Mouse (Mus musculus): ENCODE results near the gene Ptk7. TPM values are rescaled to one million over a fixed set of nuclear protein-coding genes. Genes with fewer than 3 reads are reported as not detected.

The Ptk7 gene
- polyA plus RNA-seq, 1 experiment from 2014 or later, result 26.9 TPM

DNA sequence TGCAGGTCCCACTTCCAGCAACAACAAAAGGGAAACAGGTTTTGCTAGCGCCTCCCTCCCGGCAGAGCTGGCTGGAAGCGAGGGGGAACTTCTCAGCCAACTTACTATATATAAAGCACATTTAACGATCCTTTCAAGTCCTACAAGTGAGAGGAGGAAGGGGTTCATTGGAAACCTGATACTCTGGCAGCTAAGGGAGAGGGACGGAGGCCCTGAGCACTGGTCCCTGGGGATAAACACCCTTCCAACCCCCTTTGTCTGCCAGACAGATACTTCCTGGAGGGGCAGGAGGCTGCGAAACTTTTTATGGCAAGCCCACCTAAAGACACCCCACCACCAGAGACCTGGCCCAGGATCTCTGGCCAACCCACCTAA, 10.9 kb downstream of the Ptk7 start:
- Histone ChIP-seq H3K4me1 (ENCODE audit: control insufficient read depth, insufficient read depth, low read length) (peaks cover 29% of the 10 kb centered on the region), H3K27me3 (ENCODE audit: control insufficient read depth, insufficient read depth, low read depth, low read length) (no peaks in the 10 kb centered on the region), H3K27ac (ENCODE audit: low read length) (peak overlapping the region; percentile 66), H3K4me3 (ENCODE audit: low read depth, low read length) (no peak overlapping the region), H3K9me3 (replicated peaks; ENCODE audit: control insufficient read depth, low read length, poor library complexity, severe bottlenecking) (no peaks in the 10 kb centered on the region), H3K4me2 (ENCODE audit: low read length) (peak overlapping the region; percentile 27; the same call in 1 of the 2 replicates), H3K9ac (ENCODE audit: low read depth, low read length) (peak overlapping the region; percentile 49; the same call in 1 of the 2 replicates), H3K36me3 (ENCODE audit: control insufficient read depth, insufficient read depth, low read length) (no peaks in the 10 kb centered on the region)
- ATAC-seq, result no peak
- 13% methylated on average over 6 of the region's 6 CpGs for WGBS

- Histone ChIP-seq H3K4me2 (ENCODE audit: low read length) (no peak overlapping the region), H3K36me3 (ENCODE audit: control insufficient read depth, insufficient read depth, low read length) (no peaks in the 10 kb centered on the region), H3K9ac (ENCODE audit: low read depth, low read length) (no peak overlapping the region), H3K27ac (ENCODE audit: low read length) (no peak overlapping the region), H3K9me3 (replicated peaks; ENCODE audit: control insufficient read depth, low read length, poor library complexity, severe bottlenecking) (no peaks in the 10 kb centered on the region), H3K4me3 (ENCODE audit: low read depth, low read length) (no peak overlapping the region), H3K27me3 (ENCODE audit: control insufficient read depth, insufficient read depth, low read depth, low read length) (no peaks in the 10 kb centered on the region), H3K4me1 (ENCODE audit: control insufficient read depth, insufficient read depth, low read length) (peaks cover 32% of the 10 kb centered on the region)
- 72% methylated on average over 12 of the region's 12 CpGs for WGBS
- ATAC-seq, result no peak
Measured at GRCm38 (mm10) chr17:46617799-46618198, 11.5 kb downstream of the Ptk7 start.

GRCm38 (mm10) chr17:46613229-46613628, 16.1 kb downstream of the Ptk7 start:
- Histone ChIP-seq H3K9me3 (replicated peaks; ENCODE audit: control insufficient read depth, low read length, poor library complexity, severe bottlenecking) (no peaks in the 10 kb centered on the region), H3K36me3 (ENCODE audit: control insufficient read depth, insufficient read depth, low read length) (no peaks in the 10 kb centered on the region), H3K4me2 (ENCODE audit: low read length) (no peak overlapping the region), H3K4me1 (ENCODE audit: control insufficient read depth, insufficient read depth, low read length) (peaks cover 12% of the 10 kb centered on the region), H3K4me3 (ENCODE audit: low read depth, low read length) (no peak overlapping the region), H3K9ac (ENCODE audit: low read depth, low read length) (no peak overlapping the region), H3K27ac (ENCODE audit: low read length) (no peak overlapping the region), H3K27me3 (ENCODE audit: control insufficient read depth, insufficient read depth, low read depth, low read length) (no peaks in the 10 kb centered on the region)
- WGBS, result 68% methylated on average over 3 of the region's 3 CpGs
- ATAC-seq, result no peak

GRCm38 (mm10) chr17:46612820-46613219, 16.5 kb downstream of the Ptk7 start:
- H3K27me3 ChIP-seq (ENCODE audit: control insufficient read depth, insufficient read depth, low read depth, low read length), result no peaks in the 10 kb centered on the region
- H3K27ac ChIP-seq (ENCODE audit: low read length), result no peak overlapping the region
- no peak overlapping the region for H3K4me2 ChIP-seq (ENCODE audit: low read length)
- H3K9ac ChIP-seq (ENCODE audit: low read depth, low read length), result 0 out of 2 replicates have a peak overlapping the region, but pooled peaks have one; percentile 10
- H3K36me3 ChIP-seq (ENCODE audit: control insufficient read depth, insufficient read depth, low read length), result no peaks in the 10 kb centered on the region
- H3K9me3 ChIP-seq (replicated peaks; ENCODE audit: control insufficient read depth, low read length, poor library complexity, severe bottlenecking), result no peaks in the 10 kb centered on the region
- ATAC-seq, result no peak
- 41% methylated on average over 4 of the region's 4 CpGs for WGBS
- H3K4me1 ChIP-seq (ENCODE audit: control insufficient read depth, insufficient read depth, low read length), result peaks cover 8% of the 10 kb centered on the region; the same call in 1 of the 2 replicates
- H3K4me3 ChIP-seq (ENCODE audit: low read depth, low read length), result no peak overlapping the region

- Histone ChIP-seq H3K9me3 (replicated peaks; ENCODE audit: control insufficient read depth, low read length, poor library complexity, severe bottlenecking) (no peaks in the 10 kb centered on the region), H3K4me1 (ENCODE audit: control insufficient read depth, insufficient read depth, low read length) (peaks cover 8% of the 10 kb centered on the region; the same call in 1 of the 2 replicates), H3K4me2 (ENCODE audit: low read length) (no peak overlapping the region), H3K27me3 (ENCODE audit: control insufficient read depth, insufficient read depth, low read depth, low read length) (no peaks in the 10 kb centered on the region), H3K36me3 (ENCODE audit: control insufficient read depth, insufficient read depth, low read length) (no peaks in the 10 kb centered on the region), H3K27ac (ENCODE audit: low read length) (no peak overlapping the region), H3K9ac (ENCODE audit: low read depth, low read length) (no peak overlapping the region), H3K4me3 (ENCODE audit: low read depth, low read length) (no peak overlapping the region)
- ATAC-seq, result no peak
- WGBS, result 61% methylated on average over 2 of the region's 2 CpGs
Measured at GRCm38 (mm10) chr17:46612189-46612588, 17.1 kb downstream of the Ptk7 start.

- no peak for ATAC-seq
Measured at GRCm38 (mm10) chr17:46611316-46611715, 18.0 kb downstream of the Ptk7 start.

GRCm38 (mm10) chr17:46609721-46610514, 19.4 kb downstream of the Ptk7 start:
- no peak for ATAC-seq
- H3K27ac ChIP-seq (ENCODE audit: low read length), result no peak overlapping the region
- no peak overlapping the region for H3K4me3 ChIP-seq (ENCODE audit: low read depth, low read length)
- no peak overlapping the region for H3K4me2 ChIP-seq (ENCODE audit: low read length)
- H3K4me1 ChIP-seq (ENCODE audit: control insufficient read depth, insufficient read depth, low read length), result peaks cover 14% of the 10 kb centered on the region; the same call in 1 of the 2 replicates
- H3K36me3 ChIP-seq (ENCODE audit: control insufficient read depth, insufficient read depth, low read length), result no peaks in the 10 kb centered on the region
- H3K9me3 ChIP-seq (replicated peaks; ENCODE audit: control insufficient read depth, low read length, poor library complexity, severe bottlenecking), result no peaks in the 10 kb centered on the region
- H3K9ac ChIP-seq (ENCODE audit: low read depth, low read length), result no peak overlapping the region
- 69% methylated on average over 15 of the region's 15 CpGs for WGBS
- no peaks in the 10 kb centered on the region for H3K27me3 ChIP-seq (ENCODE audit: control insufficient read depth, insufficient read depth, low read depth, low read length)

More at GRCm38 (mm10) chr17:46611316-46611715, 18.0 kb downstream of the Ptk7 start:
- WGBS, result 95% methylated on average over 6 of the region's 6 CpGs
- Histone ChIP-seq H3K4me2 (ENCODE audit: low read length) (no peak overlapping the region), H3K27ac (ENCODE audit: low read length) (no peak overlapping the region), H3K9me3 (replicated peaks; ENCODE audit: control insufficient read depth, low read length, poor library complexity, severe bottlenecking) (no peaks in the 10 kb centered on the region), H3K27me3 (ENCODE audit: control insufficient read depth, insufficient read depth, low read depth, low read length) (no peaks in the 10 kb centered on the region), H3K4me1 (ENCODE audit: control insufficient read depth, insufficient read depth, low read length) (peaks cover 5% of the 10 kb centered on the region; the same call in 1 of the 2 replicates), H3K9ac (ENCODE audit: low read depth, low read length) (no peak overlapping the region), H3K36me3 (ENCODE audit: control insufficient read depth, insufficient read depth, low read length) (no peaks in the 10 kb centered on the region), H3K4me3 (ENCODE audit: low read depth, low read length) (no peak overlapping the region)

DNA sequence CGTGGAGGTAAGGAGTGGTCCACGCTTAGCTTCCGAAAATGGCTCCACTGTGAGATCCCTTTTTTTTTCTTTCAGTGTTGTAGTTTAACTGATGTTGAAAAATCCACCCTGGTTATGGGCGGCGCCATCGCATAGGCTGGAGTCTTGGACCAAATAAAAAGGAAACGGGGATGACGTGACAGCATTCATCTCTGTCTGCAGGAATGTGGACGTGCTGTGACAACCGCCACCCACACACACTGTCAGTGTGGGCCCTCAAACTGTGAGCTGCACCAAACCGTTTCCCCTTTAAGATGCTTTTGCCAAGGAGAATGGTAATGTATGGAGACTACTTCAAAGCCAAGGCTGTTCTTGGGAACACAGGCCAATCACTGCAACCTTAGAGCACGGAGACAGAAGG, 23.3 kb downstream of the Ptk7 start:
- no peak for ATAC-seq
- H3K4me2 ChIP-seq (ENCODE audit: low read length), result no peak overlapping the region
- H3K36me3 ChIP-seq (ENCODE audit: control insufficient read depth, insufficient read depth, low read length), result no peaks in the 10 kb centered on the region
- H3K27me3 ChIP-seq (ENCODE audit: control insufficient read depth, insufficient read depth, low read depth, low read length), result no peaks in the 10 kb centered on the region
- no peak overlapping the region for H3K27ac ChIP-seq (ENCODE audit: low read length)
- H3K9ac ChIP-seq (ENCODE audit: low read depth, low read length), result no peak overlapping the region
- peaks cover 13% of the 10 kb centered on the region; the same call in 1 of the 2 replicates for H3K4me1 ChIP-seq (ENCODE audit: control insufficient read depth, insufficient read depth, low read length)
- no peak overlapping the region for H3K4me3 ChIP-seq (ENCODE audit: low read depth, low read length)
- WGBS, result 78% methylated on average over 12 of the region's 12 CpGs
- no peaks in the 10 kb centered on the region for H3K9me3 ChIP-seq (replicated peaks; ENCODE audit: control insufficient read depth, low read length, poor library complexity, severe bottlenecking)

- 42% methylated on average over 5 of the region's 5 CpGs for WGBS
- no peak overlapping the region for H3K4me2 ChIP-seq (ENCODE audit: low read length)
- no peaks in the 10 kb centered on the region for H3K27me3 ChIP-seq (ENCODE audit: control insufficient read depth, insufficient read depth, low read depth, low read length)
- no peak overlapping the region for H3K4me3 ChIP-seq (ENCODE audit: low read depth, low read length)
- H3K36me3 ChIP-seq (ENCODE audit: control insufficient read depth, insufficient read depth, low read length), result no peaks in the 10 kb centered on the region
- H3K9ac ChIP-seq (ENCODE audit: low read depth, low read length), result peak overlapping the region; percentile 26; the same call in 1 of the 2 replicates
- H3K27ac ChIP-seq (ENCODE audit: low read length), result peak overlapping the region; percentile 47; the same call in 1 of the 2 replicates
- no peak for ATAC-seq
- peaks cover 13% of the 10 kb centered on the region; the same call in 1 of the 2 replicates for H3K4me1 ChIP-seq (ENCODE audit: control insufficient read depth, insufficient read depth, low read length)
- H3K9me3 ChIP-seq (replicated peaks; ENCODE audit: control insufficient read depth, low read length, poor library complexity, severe bottlenecking), result no peaks in the 10 kb centered on the region
Measured at GRCm38 (mm10) chr17:46605126-46605525, 24.2 kb downstream of the Ptk7 start.

Measured in midbrain, embryonic 16.5 days (tissue).